ENCODE assay signal across 13 mouse cellular contexts in the genomic region with DNA sequence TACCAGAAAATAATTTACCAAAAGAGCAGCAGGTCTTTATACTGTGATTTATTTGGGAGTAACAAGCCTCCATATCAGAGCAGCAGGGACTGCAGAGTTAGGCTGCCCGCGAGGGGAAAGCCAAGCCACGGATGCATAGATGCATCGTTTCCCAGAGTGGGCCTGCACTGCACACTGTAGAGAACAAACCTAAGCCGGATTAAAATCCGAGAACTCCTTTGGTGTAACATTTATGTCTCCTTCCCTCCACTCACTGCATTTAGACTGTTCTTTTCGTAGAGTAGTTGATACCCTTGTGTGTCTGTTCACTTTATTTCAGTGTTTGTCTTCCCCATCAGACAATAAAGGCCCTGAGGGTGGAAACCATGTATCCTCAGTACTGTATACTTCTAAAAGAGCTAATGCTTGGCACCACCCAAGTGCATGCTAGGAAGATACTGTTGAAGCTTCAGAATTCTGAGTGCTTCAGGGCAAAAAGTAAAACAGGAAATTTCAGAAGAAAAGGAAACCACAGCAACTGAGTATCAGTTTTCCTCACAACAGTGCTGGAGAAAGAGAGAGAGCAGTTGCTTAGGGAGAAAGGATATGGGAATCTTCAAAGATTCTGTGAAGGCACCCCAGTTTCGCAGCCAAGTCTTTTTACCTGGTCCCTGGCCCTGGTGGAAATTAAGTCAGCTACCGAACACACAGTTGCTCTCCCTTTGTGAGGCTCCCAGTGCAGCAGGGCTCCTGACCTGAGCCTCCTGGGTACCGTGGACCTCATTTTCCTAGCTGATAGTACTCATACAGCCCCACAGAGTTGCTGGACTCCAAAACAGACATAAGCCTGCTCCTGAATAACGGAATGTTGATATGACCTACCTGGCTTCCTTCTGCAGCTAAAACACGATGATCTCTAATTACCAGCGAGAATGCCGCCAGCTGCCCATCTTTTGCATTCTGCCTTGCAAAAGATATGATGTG.
DNase-seq lines count a peak whose midpoint lies in the region; ATAC-seq and TF ChIP-seq lines count a peak whose summit lies in the region.
"Had no signal": no experiment of that assay in that cellular context is flagged by ENCODE, and none has a peak within 500 bp of the region (broad histone marks: within the 10 kb centered on the region; RNA-seq: fewer than 3 reads in every experiment).

No protein-coding gene starts in this region.

- no peaks in the 10 kb centered on the region for H3K27me3 ChIP-seq in cerebellum, adult 2 months (ENCODE audit: control insufficient read depth, insufficient read depth, low read length)
- no peaks in the 10 kb centered on the region for H3K27me3 ChIP-seq in embryonic facial prominence, embryonic 11.5 days (ENCODE audit: control insufficient read depth, insufficient read depth, low read length)
- H3K27me3 ChIP-seq in intestine, embryonic 16.5 days (replicated peaks; ENCODE audit: control insufficient read depth, insufficient read depth, low read length), result no peaks in the 10 kb centered on the region
- H3K27me3 ChIP-seq in midbrain, embryonic 13.5 days, result no peaks in the 10 kb centered on the region

- H3K9me3 ChIP-seq in embryonic facial prominence, embryonic 11.5 days (replicated peaks; ENCODE audit: control insufficient read depth, low read length), result no peaks in the 10 kb centered on the region
- no peaks in the 10 kb centered on the region for H3K9me3 ChIP-seq in intestine, embryonic 16.5 days (ENCODE audit: control insufficient read depth, low read length)
- H3K9me3 ChIP-seq in midbrain, embryonic 13.5 days, result no peaks in the 10 kb centered on the region

- no peak overlapping the region for H3K4me3 ChIP-seq in cerebellum, adult 2 months (replicated peaks; ENCODE audit: insufficient read depth, low read depth, low read length)
- H3K4me3 ChIP-seq in embryonic facial prominence, embryonic 11.5 days (ENCODE audit: low read depth, low read length), result no peak overlapping the region
- peak overlapping the region; percentile 23 for H3K4me3 ChIP-seq in intestine, embryonic 16.5 days (ENCODE audit: low read length)
- no peak overlapping the region for H3K4me3 ChIP-seq in midbrain, embryonic 13.5 days (replicated peaks)

- no peak for ATAC-seq in embryonic facial prominence, embryonic 11.5 days (replicated peaks; ENCODE audit: insufficient number of reproducible peaks, low FRiP score, low TSS enrichment, low read depth)
- ATAC-seq in intestine, embryonic 16.5 days, result 0 out of 2 replicates have a peak, but pooled peaks have one; percentile 48
- ATAC-seq in midbrain, embryonic 13.5 days, result no peak
- ATAC-seq: activated CD4-positive, CD25-positive, alpha-beta regulatory T cell, adult 4 months; forebrain, postnatal 0 days had no signal

- H3K4me2 ChIP-seq in embryonic facial prominence, embryonic 11.5 days (ENCODE audit: low read depth, low read length), result no peak overlapping the region
- H3K4me2 ChIP-seq in intestine, embryonic 16.5 days (ENCODE audit: low read depth, low read length), result peak overlapping the region; percentile 40
- peak overlapping the region; percentile 20; the same call in 1 of the 2 replicates for H3K4me2 ChIP-seq in midbrain, embryonic 13.5 days (replicated peaks)

- no peak for TF ChIP-seq POLR2A in cerebellum, adult 2 months (IDR thresholded peaks at IDR 0.05; ENCODE audit: borderline replicate concordance, insufficient read depth, low read length)

- 71% methylated on average over 14 of the region's 14 CpGs for WGBS in cerebellum, adult 2 months
- 60% methylated on average over 14 of the region's 14 CpGs for WGBS in embryonic facial prominence, embryonic 11.5 days
- 52% methylated on average over 14 of the region's 14 CpGs for WGBS in intestine, embryonic 16.5 days
- WGBS in midbrain, embryonic 13.5 days, result 54% methylated on average over 14 of the region's 14 CpGs

- no peak for DNase-seq in cerebellum, adult 2 months
- no peak for DNase-seq in cerebellum, adult 18-20 months
- no peak for DNase-seq in embryonic facial prominence, embryonic 11.5 days (ENCODE audit: low spot score)
- no peak for DNase-seq in left cerebral cortex, postnatal 10 days (ENCODE audit: extremely low spot score in 1 of 2, low spot score in 2 of 2)
- DNase-seq in left cerebral cortex, adult 18-20 months (ENCODE audit: low spot score in 2 of 2), result no peak
- DNase-seq in right cerebral cortex, postnatal 10 days (ENCODE audit: low spot score in 2 of 2), result no peak
- DNase-seq: forebrain, postnatal 0 days; heart, postnatal 4 days; lung, postnatal 14 days; right cerebral cortex, postnatal 4 days had no signal

- no peaks in the 10 kb centered on the region for H3K4me1 ChIP-seq in cerebellum, adult 2 months (ENCODE audit: control insufficient read depth, insufficient read depth, low read length)
- H3K4me1 ChIP-seq in embryonic facial prominence, embryonic 11.5 days (ENCODE audit: control insufficient read depth, insufficient read depth, low read length), result no peaks in the 10 kb centered on the region; the same call in 1 of the 2 replicates
- H3K4me1 ChIP-seq in intestine, embryonic 16.5 days (ENCODE audit: control insufficient read depth, insufficient read depth, low read length), result peaks cover 2% of the 10 kb centered on the region; the same call in 1 of the 2 replicates
- H3K4me1 ChIP-seq in midbrain, embryonic 13.5 days (replicated peaks), result peaks cover 23% of the 10 kb centered on the region

- intact Hi-C loops in left cerebral cortex, postnatal 10 days (cut with DNase I), result loop anchor here (10.0 kb wide), 1 partner anchor 210 kb away; a partner anchor contains a TSS

- TF ChIP-seq CTCF in cerebellum, adult 2 months (IDR thresholded peaks at IDR 0.05; ENCODE audit: borderline replicate concordance, insufficient read depth, low read depth, low read length), result no peak

- no peak overlapping the region for H3K9ac ChIP-seq in embryonic facial prominence, embryonic 11.5 days (replicated peaks; ENCODE audit: low read length)
- H3K9ac ChIP-seq in intestine, embryonic 16.5 days (ENCODE audit: low read depth, low read length), result peak overlapping the region; percentile 60
- peak overlapping the region; percentile 7 for H3K9ac ChIP-seq in midbrain, embryonic 13.5 days (replicated peaks)
- H3K9ac ChIP-seq: forebrain, postnatal 0 days had no signal

- no peaks in the 10 kb centered on the region for H3K36me3 ChIP-seq in embryonic facial prominence, embryonic 11.5 days (replicated peaks; ENCODE audit: control insufficient read depth, insufficient read depth, low read depth, low read length)
- no peaks in the 10 kb centered on the region for H3K36me3 ChIP-seq in intestine, embryonic 16.5 days (ENCODE audit: control insufficient read depth, insufficient read depth, low read length)
- H3K36me3 ChIP-seq in midbrain, embryonic 13.5 days, result no peaks in the 10 kb centered on the region

- H3K27ac ChIP-seq in cerebellum, adult 2 months (ENCODE audit: insufficient read depth, low read length), result peak overlapping the region; percentile 30; the same call in 1 of the 2 replicates
- 0 out of 2 replicates have a peak overlapping the region, but pooled peaks have one; percentile 38 for H3K27ac ChIP-seq in embryonic facial prominence, embryonic 11.5 days (replicated peaks; ENCODE audit: low read depth, low read length)
- peak overlapping the region; percentile 88 for H3K27ac ChIP-seq in intestine, embryonic 16.5 days (ENCODE audit: low read length)
- peak overlapping the region; percentile 66 for H3K27ac ChIP-seq in midbrain, embryonic 13.5 days

Comparison
In these comparisons a context has a peak if more than half of its experiments do, and no peak if none do; other contexts are left out.
1. H3K27ac ChIP-seq: peak in every context shown above with its lines; median percentile 88 in intestine, embryonic 16.5 days; 66 in midbrain, embryonic 13.5 days; 38 in embryonic facial prominence, embryonic 11.5 days; 30 in cerebellum, adult 2 months.